Mouse (Mus musculus) heart, embryonic 14.5 days (tissue): ENCODE measurements around the gene Sult1c1. TPM values are rescaled to one million over a fixed set of nuclear protein-coding genes. Genes with fewer than 3 reads are reported as not detected.

Experiments
- polyA plus RNA-seq: library from polyadenylated mRNA; unstranded; fragments of >200 nt; fragmentation: Nextera tagmentation; extraction: Ambion mirVana; gene quantifications from 2 replicates; pipeline ENCODE4 v1.2.1, GENCODE M21; 2014

Gene Sult1c1
- polyA plus RNA-seq, 1 experiment from 2014 or later, result not detected

Other genes starting within 250 kb of the Sult1c1 start
- not detected in 2 replicates for gene Sult1c2, start 144.3 kb downstream of the Sult1c1 start, polyA plus RNA-seq